Mouse (Mus musculus) E14TG2a.4 (cell line): ENCODE results near the gene 9130019O22Rik.

ENCODE experiments used
- CTCF ChIP-seq: conservative IDR thresholded peaks from 2 replicates; pipeline ENCODE4 v1.5.1; 2014; ENCODE audit warnings: low read length
- NANOG ChIP-seq: IDR thresholded peaks from 2 replicates; pipeline ENCODE4 v1.6.1; 2014; ENCODE audit warnings: borderline replicate concordance, low read length, mixed read lengths
- POU5F1 ChIP-seq: IDR thresholded peaks from 2 replicates; pipeline ENCODE4 v1.6.1; 2014; ENCODE audit warnings: low read length, borderline replicate concordance

GRCm38 (mm10) chr7:127343351-127344019 lies 43.5 kb downstream of the 9130019O22Rik start:
- TF ChIP-seq CTCF (no peak), NANOG (no peak), POU5F1 (no peak)
